Mouse (Mus musculus): ENCODE measurements around the gene Mroh7.

The Mroh7 gene

GRCm38 (mm10) chr4:106633281-106634085 lies 97.2 kb downstream of the Mroh7 start:
- no peak for DNase-seq (ENCODE audit: low read depth, low spot score)

DNA sequence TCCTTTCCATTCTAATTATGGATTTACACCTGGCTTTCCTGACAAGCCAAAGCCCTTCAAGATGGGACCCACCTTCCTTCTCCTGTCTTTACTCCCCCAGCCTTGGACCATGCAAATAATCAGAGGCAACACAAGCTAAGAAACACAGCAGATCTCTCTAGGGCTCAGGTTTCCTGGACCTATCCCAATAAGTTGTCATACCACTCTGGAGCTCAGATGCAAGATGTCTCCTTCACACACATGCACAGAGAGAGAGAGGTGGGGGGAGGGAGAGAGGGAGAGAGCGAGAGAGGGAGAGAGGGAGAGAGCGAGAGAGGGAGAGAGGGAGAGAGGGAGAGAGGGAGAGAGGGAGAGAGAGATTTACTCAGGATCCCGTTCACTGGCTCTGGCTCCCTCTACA lies 98.4 kb downstream of the Mroh7 start:
- no peak for DNase-seq (ENCODE audit: low read depth, low spot score)
